Mouse (Mus musculus) layer of hippocampus, adult 18-20 months (tissue): ENCODE results near the gene Abhd16a. TPM values are rescaled to one million over a fixed set of nuclear protein-coding genes. Genes with fewer than 3 reads are reported as not detected.

Source experiments
- DNase-seq, 2 experiments: peaks; one replicate each; pipeline ENCODE4 v3.0.0; 2022; ENCODE audit warnings: low spot score in 2 of 2
- long read RNA-seq: library from polyadenylated mRNA; stranded (forward); transcript quantifications from one replicate; pipeline ENCODE4 v2.0.0, GENCODE M21; 2021
- total RNA-seq, 2 experiments: library from RNA; stranded (reverse); gene quantifications; 2 replicates each; pipeline ENCODE4 v1.2.3; 2021

Gene Abhd16a
- total RNA-seq, result 100 to 1,000 TPM in 1 of 2 experiments, 10 to 100 TPM in 1; 97.6 to 103 TPM
- long read RNA-seq, transcript Abhd16a-201 (20 exons, 1,945 nt), result major isoform, 111 of 158 reads
- long read RNA-seq, partial matches to known transcripts, result 22 of 158 reads
- long read RNA-seq, other reads (novel, unspliced or antisense), result 25 of 158 reads

DNA sequence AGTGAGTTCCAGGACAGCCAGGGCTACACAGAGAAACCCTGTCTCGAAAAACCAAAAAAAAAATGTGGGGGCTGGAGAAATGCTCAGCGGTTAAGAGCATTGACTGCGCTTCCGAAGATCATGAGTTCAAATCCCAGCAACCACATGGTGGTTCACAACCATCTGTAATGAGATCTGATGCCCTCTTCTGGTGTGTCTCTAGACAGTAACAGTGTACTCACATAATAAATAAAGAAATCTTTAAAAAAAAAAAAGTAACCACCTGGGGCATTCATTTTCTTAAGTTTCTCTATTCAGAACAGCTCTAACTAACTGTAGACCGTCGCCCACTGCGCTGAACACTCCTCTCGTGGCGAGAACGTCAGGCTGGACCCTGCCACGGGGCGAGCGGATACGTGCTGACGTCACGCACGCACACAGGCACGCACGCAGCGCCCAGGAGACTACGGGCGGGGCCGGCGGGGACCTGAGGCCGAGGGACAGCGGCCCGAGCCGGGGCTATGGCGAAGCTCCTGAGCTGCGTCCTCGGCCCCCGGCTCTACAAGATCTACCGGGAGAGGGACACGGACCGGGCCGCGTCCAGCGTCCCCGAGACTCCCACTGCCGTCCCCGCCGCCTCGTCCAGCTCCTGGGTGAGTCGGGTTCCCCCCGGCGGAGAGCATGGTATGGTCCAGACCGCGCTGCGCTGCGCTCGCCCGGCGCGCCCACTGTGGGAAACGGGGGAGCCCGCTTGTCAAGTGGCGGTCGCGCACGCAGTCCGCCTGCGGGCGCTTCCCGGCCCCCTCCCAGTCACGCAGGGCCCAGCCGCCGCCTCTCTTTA lies at the start of gene Abhd16a:
TSS of gene Abhd16a (plus strand) at position 439 of the 820 bp plus-strand sequence.
- peak; percentile 92 to 96 for DNase-seq

DNA sequence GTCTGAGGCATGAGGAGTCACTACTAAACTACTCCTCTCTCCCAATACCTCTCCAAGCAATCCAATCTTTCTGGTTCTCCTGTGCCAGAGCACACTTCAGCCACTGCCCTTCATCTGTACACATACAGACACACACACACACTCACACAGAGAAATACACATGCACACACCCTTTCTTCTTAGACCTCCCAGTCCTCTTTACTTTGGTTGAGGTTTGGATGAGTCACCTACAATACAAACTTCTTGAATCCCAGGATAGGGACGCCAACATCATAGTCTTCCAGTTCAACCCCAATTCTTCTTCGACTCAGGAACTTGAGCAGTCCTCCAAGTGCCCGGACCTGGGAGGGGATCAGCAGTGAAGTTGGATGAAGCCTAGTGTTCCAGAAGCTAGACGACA lies 45.3 kb upstream of the Abhd16a start:
- DNase-seq, result no peak

DNA sequence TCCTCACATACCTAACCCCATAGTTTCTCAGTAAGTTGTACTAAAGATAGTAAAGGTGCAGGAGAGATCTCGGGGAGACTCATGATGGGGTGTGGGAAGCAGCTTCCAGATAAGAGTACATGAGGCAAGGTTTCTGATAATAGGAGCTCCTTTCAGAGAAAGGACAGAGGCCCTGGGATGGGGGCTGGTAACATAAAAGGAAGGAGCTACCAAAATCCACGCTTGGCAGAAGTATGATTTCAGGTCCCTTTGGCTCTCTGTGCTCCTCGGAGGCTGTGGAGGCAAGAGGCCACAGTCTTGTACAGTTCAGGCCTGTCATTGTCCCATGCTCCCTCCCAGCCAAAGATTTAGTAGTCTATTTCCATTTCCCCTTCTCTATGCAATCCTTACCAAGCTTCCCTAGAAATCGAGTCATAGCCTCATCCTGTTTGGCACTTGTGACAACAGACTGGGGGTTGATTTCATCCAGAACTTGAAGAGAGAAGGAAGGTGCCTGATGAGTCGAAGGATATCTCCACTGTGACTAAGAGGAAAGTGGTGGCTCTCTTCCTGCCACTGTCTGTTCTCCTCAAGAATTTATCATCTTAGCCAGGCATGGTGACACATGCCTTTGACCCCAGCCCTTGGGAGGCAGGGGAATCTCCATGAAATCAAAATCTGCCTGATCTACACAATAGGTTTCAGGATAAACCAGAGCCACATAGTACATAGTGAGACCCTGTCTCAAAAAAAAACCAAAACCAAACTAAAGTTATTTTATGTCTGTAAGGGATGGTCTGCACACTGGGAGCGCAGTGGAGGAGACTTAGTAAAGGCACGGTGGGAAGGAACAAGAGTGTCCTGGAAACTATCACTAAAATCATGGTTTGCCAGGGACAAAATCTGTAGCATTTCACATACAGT lies 43.9 kb upstream of the Abhd16a start:
- no peak for DNase-seq

DNA sequence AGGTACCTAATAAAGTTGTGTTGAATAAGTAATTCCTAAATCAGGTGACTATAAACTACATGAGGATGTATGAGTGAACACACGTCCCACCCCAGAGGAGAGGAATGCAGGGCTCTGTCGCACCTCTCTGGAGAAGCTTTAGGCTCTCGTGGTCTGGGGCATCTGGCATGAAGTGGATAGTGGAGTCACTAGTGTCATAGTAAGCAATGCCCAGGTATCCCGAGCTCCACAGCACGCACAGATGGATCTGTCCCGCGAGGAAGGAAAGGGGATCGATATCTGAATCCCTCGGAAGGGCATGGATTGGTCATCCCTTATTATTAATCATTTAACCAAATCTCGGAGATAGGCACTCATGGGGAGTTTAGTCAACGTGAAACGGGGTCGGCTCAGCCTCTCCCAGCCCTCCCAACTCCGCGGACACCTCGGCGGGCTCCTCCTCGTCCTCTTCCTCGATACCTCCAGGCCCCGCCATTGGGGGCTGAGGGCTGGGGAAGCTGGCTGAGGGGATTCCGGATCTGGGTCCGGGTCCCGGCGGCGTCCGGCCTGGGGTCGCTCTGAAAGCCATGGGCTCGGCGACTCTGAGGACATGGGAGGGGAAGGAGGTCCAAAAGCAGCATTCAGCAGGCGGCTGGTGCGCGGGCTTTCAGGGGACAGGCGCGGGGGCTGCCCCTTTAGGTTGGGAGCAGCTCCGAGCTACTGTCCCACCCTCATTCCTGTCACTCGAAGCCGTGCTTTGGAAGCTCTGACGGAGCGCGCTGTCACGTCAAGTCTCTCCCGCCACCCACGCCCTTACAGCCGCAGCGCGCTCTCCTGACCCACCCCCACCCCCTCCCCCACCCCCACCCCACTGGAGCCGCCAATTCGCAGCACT lies 43.0 kb upstream of the Abhd16a start:
- no peak for DNase-seq

DNA sequence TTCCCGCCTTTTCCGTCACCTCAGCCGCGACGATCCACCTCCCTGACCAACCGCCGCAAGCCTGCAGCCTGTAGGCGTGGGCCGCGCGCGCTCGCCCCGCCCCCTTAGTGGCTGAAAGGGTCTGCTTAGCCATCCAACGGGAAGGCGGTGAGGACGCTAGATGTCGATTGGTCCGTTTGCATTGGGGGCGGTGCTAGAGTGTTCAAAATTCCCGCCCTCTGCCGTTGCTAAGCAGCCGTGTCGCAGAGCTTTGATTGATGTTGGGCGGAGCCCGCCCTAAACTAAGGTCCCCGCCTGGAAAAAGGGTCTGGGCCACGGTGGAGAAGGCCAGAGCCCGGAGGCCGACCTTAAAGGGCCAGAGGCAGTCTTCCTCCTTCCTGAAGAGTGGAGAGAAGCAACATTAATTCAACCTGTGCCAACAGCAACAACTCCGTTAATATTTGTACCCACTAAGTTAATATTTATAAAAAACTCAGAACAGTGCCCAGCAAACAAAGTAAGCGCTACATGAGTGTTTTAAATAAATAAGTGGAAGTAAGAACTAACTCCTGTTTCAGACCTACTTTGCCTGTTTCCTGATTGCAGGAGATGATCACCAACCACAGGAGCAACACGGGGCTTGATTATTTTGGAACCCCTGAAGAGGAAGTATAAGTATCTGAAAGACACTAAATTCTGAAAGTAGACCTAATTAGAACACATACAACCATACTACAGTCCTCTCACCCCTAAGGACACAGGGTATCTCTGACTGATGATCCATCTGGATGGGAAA lies 42.2 kb upstream of the Abhd16a start, which contains the start of gene Msh5:
TSS of gene Msh5 (minus strand) at position 65 of the 775 bp plus-strand sequence.
- peak; percentile 83 to 93 for DNase-seq

DNA sequence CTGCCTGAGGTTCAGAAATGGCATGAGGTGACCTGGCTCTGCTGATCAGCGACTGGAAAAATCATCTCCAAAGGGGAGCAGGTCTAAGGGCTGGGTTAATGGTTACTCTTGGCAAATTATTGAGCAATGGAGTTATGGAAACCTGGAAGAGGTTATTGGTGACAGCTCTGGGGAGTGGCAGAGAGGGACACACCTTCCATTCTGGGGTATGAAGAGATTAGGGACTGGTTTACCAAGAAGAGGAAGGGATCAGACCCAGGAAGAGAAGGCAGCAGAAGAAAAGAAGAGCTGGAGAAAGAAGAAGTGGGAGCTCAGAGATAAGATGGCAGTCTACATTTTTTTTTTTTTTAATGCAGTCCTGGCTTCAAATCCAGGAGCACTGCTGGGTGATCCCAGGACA lies 41.4 kb upstream of the Abhd16a start:
- DNase-seq, result no peak

DNA sequence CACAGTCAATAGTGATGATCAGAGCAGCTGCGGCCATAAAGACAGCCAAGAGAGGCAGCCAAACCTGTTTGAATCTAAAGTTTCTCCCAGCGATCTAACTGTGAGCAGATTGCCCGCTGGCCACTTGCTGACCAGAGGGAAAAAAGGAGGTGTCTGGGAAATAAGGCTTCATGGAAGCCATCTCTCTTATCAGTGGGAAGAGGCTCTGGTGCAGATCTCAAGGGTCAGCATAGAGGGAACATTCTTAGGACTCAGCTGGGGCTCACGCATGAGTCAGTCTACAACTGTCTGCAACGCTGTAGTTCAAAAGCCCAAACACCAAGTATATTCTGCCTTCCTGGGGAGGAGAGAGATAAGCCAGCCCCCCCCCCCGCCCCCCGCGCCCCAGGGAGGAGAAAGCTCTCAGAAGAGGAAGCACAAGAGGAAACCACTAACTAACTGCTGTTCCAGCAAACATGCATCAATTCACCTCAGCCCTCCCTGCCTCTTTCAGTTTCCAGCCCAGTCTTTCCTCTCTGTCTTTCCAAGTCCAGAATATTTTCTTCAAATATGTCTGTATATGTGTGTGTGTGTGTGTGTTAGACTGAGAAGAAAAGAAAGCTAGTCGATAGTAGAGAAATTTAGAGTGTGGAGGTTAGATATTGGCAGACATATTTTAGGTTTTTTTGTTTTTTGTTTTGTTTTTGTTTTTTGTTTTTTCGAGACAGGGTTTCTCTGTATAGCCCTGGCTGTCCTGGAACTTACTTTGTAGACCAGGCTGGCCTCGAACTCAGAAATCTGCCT lies 40.7 kb upstream of the Abhd16a start:
- DNase-seq, result no peak

DNA sequence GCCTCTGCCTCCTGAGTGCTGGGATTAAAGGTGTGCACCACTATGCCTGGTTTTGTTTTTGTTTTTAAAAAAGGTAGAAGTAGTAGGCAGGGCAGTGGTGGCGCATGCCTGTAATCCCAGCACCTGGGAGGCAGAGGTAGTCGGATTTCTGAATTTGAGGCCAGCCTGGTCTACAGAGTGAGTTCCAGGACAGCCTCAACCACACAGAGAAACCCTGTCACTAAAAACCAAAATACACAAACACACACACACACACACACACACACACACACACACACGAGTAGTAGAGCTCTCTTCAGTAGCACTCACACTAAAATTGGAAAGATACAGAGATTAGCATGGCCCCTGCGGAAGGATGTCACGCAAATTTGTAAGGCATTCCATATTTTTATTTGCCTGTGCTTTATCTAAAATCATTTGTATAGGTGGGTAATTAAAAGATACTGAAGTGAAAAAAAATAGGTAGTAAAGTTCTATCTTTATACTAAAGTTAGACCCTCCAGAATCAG lies 40.1 kb upstream of the Abhd16a start:
- no peak for DNase-seq

DNA sequence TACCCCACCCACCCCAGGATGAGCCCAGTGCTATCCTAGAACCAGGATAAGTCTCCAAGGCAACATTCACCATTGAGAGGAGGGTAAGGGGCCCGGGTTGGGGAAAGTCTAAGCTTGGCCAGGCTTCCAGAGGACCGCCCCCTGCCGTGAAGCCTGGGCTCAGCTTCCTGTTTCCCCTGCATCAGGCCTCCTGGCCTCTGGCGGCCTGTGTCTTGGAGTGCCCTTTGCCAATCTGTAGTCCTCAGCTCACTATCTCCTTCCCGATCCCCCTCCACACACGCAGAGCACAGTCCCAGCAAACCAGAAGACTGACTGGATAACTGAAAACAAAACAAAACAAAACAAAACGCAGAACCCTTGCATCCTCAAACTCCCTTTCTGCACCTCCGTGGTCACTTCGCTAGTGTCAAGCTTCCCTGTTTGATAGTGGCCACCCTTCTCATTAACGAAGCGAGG lies 39.5 kb upstream of the Abhd16a start, which contains the start of gene Clic1:
TSS of gene Clic1 (plus strand) at position 406 of the 456 bp plus-strand sequence.
- DNase-seq, result no peak

DNA sequence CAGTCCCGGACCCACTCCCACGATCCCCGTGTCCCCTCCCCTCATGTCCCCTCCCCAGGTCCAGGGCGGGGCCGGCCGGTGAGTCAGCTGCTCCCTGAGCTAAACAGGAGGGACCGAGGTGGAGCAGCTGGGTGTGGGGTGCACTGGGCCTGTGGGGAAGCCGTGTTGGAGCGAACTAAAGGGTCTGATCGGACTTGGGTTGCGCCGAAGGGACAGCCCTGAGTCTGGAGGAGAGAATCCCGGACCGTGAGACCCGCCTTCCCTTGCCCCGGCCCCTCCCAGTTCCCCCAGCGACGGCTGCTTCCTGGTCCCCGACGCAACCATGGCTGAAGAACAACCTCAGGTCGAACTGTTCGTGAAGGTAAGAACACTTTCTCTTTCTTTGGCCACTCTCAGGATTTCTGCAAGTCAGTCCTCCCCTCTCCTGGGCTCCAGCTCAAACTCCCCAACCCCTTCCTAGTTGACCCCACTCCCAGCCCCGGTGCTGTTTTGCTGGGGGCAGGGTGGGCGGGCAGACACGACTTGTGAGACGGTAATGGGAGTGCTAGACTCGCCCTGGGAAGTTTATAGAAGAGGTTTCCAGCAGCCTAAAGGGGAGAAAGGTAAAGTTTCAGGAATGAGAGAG lies 38.8 kb upstream of the Abhd16a start:
- DNase-seq, result no peak

DNA sequence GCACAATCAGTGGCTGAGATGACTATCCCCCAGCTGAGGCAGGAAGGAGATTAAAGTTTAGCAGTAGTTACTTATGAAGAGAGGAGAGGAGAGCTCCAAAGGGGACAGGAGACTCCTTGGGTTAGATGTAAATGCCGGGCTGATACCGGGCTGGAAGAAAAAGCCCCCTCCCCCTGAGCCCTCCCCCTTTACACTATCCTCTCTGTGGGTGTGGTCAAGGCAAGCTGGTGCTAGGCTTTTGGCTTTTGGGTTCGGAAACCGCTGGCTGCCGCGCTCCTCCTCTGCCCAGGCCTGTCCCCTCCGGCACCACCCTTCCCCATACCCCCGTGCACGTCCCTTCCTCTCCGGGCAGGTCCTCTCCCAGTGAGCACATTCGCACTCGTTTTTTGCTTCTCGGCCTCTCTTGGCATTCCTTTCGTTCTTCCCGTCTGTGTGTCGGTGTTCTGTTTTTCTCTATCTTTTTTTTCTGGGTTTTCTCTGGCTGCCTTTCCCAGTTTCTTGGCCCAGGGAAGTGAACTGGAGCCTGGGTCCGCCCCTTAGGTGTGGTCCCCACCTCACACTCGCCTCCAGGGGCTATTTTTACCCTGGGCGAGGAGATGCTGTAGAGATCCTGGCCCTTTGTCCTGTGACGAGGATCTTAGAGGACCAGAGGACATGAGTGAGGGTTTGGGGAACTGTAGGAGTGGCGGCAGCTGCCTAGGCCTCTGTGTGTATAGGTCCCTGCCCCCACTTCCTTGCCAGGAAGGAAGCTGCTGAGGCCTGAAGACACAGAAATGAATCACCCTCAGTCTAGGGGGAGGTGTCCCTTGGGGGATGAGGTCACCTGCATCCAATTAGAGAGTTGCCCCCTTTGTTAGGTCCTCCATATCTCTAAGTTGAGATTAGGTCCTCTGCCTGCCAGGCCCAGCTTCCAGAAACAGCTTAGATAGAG lies 37.6 kb upstream of the Abhd16a start:
- no peak for DNase-seq

DNA sequence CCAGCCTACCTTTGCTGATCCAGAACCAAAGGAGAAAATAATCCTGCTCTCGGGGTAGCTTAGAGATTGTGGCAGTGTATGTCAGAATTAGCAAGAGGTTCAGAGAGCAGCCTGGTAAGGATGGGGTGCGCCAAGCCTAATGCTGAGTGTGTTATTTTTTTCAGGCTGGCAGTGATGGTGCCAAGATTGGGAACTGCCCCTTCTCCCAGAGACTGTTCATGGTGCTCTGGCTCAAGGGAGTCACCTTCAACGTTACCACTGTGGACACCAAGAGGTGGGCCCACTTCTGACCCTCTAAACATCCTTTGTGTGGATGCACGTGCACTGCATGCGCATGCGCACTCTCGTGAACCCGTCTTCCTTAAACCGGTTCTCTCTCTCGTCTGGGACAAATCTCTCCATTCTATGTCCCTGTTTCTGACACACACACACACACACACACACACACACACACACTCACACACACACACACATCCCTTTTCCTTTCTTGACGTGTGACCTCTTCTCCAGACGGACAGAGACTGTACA lies 36.7 kb upstream of the Abhd16a start:
- no peak for DNase-seq

DNA sequence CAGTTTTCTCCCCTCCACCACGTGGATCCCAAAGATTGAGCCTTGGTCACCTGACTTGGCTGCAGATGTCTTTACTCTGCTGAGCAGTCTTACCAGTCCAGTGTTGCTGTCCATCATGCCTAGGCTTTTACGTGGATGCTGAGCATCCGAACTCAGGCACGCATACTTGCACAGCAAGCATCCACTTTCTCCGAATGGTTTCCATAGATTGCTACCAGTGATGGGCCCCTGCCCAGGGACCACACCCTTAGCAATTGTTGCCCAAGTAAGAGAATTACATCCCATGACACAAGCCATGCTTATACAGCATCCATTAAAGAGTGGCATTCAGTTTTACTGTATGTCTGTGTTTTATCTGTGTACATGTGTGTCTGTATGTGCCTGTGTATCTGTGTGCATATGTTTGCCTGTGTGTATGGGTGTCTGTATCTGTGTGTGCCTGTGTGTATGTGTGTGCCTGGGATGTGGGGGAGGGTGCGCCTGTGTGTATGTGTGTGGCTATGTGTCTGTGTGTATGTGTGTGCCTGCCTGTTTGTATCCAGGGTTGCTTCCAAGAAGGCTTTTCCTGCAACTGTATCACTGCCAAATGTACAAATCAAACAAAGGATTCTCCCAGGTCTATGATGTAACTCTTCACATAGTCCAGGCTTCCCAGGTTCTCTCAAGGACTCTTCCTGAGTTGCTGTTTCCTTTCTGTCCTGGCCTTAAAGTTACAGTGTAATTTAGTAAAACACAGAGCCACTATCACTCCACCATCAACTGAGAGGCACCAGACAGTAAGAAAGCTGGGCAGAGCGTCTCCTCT lies 33.2 kb upstream of the Abhd16a start:
- DNase-seq, result no peak

DNA sequence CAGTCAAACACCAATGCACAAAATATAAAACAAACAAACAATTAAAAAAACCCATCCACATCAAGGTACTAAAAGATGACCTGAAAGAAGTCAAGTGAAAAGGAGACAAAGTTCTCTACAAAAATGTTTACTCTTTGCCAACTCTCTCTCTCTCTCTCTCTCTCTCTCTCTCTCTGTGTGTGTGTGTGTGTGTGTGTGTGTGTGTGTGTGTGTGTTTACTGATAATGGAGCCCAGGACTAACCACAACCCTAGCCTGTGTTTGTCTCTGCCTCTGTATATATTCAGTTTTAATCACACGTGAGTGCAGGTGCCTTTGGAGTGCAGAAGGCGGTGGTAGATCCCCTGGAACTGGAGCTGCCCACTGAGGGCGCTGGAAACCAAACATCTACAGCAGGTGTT lies 32.0 kb upstream of the Abhd16a start:
- no peak for DNase-seq

DNA sequence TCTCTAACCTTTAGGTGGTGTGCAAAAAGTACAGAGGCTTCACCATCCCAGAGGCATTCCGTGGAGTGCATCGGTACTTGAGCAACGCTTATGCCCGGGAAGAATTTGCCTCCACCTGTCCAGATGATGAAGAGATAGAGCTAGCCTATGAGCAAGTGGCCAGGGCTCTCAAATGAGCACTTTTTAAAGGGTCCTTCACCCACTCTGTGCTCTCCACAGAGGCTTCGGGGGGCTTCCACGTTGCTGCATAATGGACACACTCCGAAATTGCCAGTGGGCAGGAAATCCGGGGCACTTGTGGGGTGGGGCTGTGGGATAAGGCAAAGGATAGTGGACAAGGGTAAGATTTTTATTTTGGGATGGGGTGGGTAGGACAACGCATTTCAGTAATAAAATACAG lies 30.7 kb upstream of the Abhd16a start:
- DNase-seq, result no peak
